Mouse (Mus musculus) thymus, postnatal 10 days (tissue): ENCODE results near the gene Eps8l3.

ENCODE experiments used
- DNase-seq, 2 experiments: peaks; one replicate each; pipeline ENCODE4 v3.0.0; 2021; ENCODE audit warnings: low spot score in 2 of 2

Eps8l3 gene

GRCm38 (mm10) chr3:107877005-107877404 is at the start of gene Eps8l3:
Eps8l3 (plus strand) TSS chr3:107877229.
- DNase-seq: no peak

DNA sequence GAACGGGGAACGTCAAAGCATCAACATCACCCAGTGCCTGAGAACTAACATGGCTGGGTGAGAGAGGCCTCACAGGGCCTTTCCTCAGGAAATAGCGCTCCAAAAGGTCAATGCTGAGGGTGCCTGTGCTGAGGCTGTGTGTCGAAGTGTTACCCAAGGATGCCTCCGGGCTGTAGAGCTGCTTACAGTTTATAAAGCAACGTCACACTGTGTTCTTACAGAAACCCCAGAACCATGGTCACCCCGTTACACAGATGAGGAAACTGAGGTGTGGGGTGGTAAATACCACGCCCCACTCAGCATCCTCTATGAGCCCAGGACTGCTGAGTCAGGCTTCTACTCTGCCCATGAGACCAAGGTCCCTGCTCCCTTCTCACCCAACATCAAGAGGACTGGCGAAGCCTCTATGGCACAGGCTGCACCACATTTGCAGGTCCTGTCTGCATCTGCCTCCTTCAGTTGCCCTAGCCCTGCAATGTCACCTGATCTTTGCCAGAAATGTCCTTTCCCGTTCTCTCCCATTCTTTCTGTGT is 49.1 kb upstream of the Eps8l3 start:
- DNase-seq: no peak

DNA sequence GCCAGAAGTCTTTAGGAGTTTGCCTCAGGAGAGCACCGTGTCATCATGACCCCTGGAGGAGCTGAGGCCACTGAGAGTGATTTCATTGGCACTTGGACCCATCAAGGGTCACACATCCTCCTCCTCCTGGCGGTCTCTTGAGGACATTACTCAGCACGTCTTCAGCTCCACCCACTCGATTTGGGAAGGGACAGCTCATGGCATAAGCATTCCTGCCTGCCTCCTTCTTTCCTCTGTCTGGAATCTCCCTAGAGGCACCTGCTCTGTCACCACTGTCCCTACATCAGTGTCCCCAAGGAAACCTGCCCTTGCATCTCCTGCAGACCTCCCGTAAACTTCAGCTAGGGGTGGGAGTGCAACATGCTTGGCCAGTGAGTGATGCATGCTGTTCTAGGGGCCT is 48.5 kb upstream of the Eps8l3 start:
- DNase-seq: no peak

- DNase-seq: no peak
Observed at GRCm38 (mm10) chr3:107828997-107829396, 48.0 kb upstream of the Eps8l3 start.

DNA sequence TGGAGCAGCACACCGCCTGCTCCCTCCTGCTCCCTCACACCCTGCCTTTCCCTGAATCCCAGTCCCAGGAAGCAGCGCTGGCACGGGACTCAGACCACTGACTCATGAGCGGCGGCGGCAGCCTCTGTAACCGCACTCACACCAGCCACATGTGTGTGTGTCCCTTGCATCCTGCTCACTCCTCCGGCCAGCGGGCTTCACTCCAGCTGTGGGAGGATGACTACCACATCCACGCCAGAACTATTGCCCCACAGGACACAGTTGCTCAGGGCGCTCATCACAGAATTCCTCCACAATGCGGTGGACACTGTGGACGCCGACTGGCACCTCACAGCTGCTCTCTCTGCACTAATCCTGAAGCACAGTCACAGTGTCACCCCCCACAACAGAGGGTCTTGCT is 47.4 kb upstream of the Eps8l3 start:
- DNase-seq: no peak

DNA sequence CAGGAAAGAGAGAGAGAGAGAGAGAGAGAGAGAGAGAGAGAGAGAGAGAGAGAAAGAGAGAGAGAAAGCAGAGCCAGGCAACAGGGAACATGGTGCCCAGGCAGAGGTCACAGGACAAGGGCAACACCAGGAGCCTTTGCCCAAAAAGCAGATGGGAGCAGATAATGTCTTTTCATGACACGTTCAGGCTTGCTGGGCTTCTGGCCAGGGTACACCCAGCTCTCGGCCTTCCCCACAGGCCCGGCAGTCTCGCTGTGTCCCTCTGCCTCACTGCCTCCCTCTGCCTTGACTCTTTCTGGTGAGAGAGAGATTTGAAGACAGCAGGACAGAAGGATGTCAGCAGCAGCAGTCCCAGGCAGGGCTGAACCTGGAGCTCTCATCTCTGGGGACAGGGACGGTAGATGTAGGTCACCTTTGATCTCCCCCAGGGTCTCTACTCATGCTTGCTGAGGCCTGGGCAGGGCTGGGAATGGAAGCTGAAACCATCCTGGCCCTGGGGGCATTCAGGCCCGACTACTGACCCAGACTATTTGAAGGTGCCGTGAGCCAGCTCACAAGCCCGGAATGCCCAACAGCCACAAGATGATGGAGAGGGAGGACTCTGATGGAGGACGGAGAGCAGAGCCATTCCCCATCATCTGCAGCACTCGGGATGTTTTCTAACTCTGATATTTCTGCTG is 45.0 kb upstream of the Eps8l3 start:
- DNase-seq: no peak

GRCm38 (mm10) chr3:107832645-107833044 is 44.4 kb upstream of the Eps8l3 start:
- DNase-seq: no peak

DNA sequence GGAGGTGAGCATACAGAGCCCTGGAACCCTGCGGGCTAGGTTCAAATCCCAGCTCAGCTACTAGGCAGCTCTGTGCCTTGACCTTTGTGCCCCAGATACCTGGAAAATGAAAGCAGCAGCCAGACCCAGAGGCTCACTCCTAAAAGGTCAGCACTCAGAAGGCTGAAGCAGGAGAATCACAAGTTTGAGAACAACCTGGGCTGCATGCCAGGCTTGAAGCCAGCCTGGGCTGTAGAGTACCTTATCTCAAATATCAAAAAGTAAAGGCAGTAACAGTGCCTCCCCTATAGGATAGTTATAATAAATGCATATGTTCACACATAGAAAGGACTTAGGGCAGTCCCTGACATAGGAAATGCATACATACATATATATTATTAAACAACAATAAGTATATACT is 43.7 kb upstream of the Eps8l3 start:
- no peak for DNase-seq

DNA sequence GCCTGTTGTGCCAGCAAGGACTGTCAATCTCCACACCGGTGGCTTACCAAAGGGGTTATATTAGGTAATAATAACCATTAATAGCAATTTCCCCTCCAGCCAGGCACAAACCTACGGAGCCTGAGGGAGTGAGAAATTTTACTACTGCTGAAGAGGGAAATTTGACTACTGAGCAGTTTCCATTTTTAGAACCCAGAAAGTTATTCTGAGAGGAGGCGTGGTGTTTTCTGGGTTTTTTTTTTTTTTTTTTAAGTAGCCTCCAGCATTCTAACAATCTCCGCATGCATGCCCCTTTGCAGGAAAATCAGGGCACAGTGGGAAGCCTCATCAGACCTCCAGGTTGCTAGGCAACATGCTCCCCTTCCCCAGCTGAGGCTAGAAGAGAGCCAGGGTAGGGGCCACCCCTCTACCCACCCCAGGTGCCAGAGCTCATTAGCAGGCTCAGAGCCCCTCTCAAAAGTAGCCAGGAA is 43.1 kb upstream of the Eps8l3 start:
- DNase-seq: no peak

DNA sequence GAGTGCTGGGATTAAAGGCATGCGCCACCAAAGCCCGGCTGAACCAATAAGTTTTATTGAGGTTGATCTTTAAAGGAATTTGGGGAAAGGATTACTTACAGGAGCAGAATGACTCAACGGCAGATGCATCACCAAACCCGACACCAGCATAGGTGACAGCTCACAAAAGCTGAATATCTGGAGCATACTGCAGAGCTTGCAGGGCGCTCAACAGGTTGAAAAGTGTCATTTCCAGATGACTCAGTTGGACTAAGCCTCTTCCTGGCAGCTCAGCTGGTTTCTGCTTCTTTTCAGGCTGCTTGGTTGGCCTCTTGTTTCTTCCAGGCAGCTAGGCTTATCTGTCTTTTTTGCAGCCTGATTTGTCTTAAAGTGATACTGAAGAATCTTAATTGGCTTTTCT is 41.7 kb upstream of the Eps8l3 start:
- DNase-seq: no peak

- no peak for DNase-seq
Observed at GRCm38 (mm10) chr3:107839855-107840254, 37.2 kb upstream of the Eps8l3 start.

DNA sequence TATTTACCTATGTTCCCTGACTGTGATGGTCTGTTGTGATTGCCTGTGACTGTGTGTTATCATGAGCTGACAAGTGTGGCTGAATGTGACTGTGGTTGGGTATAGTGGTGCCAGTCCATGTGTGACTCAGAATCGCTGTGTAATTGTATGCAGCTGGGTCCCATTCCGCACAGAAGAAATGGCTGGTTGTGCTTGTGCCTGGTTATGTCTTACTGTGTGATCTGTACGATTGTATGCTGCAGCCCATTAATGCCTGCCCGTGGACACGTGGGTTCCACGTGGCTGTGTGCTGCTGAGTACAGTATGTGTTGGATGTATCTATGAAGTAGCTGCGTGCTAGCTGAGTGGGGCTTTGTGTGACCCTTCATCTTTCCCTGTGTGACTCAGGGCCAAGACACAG is 36.2 kb upstream of the Eps8l3 start:
- DNase-seq: no peak

DNA sequence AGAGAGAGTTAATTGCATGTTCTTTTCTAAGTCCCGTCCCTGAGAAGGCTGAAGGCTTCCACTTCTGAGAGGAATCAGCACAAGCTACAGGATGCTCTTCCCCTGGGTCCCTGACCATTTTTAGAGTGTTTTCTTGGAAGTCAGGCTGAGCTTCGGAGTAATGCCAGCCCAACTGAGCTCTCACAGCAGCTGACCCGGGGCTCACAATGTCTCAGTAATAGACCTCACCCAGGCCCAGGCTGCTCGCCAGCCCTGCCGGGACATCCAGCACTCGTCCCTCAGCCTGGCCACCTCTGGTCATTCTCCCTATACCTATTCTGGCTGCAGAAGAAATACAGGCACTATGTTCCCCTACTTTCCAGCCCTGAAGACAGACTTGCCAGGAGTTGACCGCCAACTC is 35.7 kb upstream of the Eps8l3 start:
- no peak for DNase-seq

- DNase-seq: no peak
Observed at GRCm38 (mm10) chr3:107843406-107843805, 33.6 kb upstream of the Eps8l3 start.

- DNase-seq: no peak
Observed at GRCm38 (mm10) chr3:107844001-107844400, 33.0 kb upstream of the Eps8l3 start.

- DNase-seq: no peak
Observed at GRCm38 (mm10) chr3:107844499-107844898, 32.5 kb upstream of the Eps8l3 start.

- DNase-seq: no peak
Observed at GRCm38 (mm10) chr3:107846175-107846574, 30.9 kb upstream of the Eps8l3 start.

GRCm38 (mm10) chr3:107846835-107847234 is 30.2 kb upstream of the Eps8l3 start:
- DNase-seq: no peak

- no peak for DNase-seq
Observed at GRCm38 (mm10) chr3:107848126-107848525, 28.9 kb upstream of the Eps8l3 start.

DNA sequence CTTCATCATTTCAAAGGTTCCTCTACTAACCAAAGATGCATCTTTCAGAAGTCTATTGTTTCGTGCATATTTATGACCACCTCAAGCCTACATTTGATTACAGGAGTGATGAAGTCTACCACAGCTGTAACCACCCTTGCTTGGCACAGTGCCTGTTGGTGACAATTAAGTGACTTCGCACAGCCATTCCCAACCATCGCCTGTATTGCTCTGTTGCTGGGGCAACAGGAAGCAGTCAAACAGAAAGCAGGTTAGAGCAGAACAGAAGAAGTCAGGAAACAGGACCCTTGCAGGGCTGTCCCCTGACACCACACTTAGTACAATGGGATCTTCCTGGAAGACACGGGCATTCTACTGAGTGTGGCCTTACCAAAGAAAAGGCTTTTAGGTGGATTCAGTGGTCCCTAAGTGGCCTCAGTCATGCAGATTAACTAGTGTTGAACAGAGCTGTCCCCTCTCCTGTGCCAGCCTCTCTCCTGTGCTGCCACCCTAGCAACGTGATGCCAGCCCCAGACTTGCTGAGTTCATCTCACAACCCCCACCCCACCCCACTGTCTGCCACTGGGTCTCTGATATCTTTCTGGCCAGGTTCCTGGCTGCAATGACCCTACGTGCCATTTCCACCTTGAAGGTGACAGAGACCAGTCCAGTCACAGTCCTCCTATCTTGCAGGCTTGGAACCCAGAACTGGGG is 27.9 kb upstream of the Eps8l3 start:
- no peak for DNase-seq

DNA sequence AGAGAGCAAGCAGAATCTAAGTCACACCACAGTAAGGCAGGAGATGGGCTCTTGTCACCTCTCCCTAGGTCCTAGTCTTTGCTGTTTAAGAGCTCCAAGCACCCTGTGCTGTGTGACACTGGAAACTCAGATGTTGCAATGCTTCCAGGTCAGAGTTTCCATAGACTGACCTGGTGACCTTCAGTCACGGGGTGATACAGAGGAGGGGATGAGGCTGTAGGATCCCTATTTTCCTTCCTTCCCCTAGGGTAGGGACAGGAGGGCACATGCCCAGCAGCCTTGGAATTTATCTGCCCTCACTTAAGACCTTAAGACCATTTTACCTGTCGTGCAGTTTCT is 27.4 kb upstream of the Eps8l3 start:
- no peak for DNase-seq

DNA sequence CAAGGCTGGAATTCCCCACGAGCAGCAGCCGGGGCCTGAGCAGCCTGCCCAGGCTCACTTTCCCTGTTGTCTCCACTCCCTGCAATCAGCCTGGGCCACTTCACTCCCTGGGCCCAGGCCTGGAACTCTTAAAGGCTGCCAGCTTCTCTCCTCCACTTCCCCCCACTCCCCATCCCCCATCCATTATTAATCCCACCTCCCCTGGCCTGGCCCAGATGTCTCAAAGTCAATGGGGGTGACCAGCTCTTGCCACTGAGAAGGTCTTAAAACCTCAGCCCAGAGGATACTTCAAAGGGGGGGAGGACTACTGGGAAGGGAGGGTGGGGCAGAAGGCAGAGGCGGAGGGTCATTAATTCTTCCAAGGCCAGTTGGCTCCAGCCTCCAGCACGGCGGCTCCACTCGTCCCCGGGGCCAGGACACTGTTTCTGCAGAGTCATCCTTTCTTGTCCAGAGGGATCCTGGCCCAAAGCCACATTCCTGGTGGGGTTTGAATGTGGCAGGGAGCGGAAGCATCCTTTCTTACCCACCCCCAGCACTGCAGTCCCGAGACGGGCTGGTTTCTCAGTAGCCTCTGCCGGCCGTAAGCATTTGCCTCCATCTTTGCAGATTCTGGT is 26.5 kb upstream of the Eps8l3 start:
- DNase-seq: no peak

DNA sequence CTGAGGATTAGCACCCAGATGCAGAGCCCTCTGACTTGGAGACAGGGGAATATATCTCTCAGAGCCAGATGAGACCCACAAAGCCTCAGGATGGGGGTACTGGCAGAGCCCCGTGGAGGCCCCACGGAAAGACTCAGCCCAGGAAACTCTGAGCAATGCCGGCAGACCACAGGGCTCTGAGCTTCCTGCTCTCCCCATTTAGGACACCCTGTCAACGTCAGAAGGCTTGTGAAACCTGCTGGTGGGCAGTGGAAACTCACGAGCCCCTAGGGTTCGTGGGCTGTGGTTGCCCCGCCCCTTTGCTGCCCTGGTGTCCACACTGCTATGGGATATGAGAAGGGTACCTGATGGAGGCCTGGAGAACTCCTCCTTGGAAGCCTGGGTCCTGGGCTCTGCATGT is 24.2 kb upstream of the Eps8l3 start:
- DNase-seq: no peak
